Mouse (Mus musculus) myocyte (in vitro differentiated cells): ENCODE data around the gene Pcyox1. TPM values are rescaled to one million over a fixed set of nuclear protein-coding genes. Genes with fewer than 3 reads are reported as not detected.
"Not testable (repeated sequence)": the region's sequence is repeated elsewhere in the genome, so short reads cannot be mapped to it uniquely, and the experiment has no call there.

Source experiments
- H3K27me3 ChIP-seq: one replicate; pipeline ENCODE4 v1.6.1; 2011; ENCODE audit not compliant: control insufficient read depth, insufficient read depth, insufficient read length
- H3K36me3 ChIP-seq: one replicate; pipeline ENCODE4 v1.6.1; 2011; ENCODE audit not compliant: control insufficient read depth, insufficient read depth
- H3K4me2 ChIP-seq: one replicate; pipeline ENCODE4 v1.6.1; 2011; ENCODE audit warnings: low read depth, control low read depth
- H3K4me3 ChIP-seq: one replicate; pipeline ENCODE4 v1.5.1; 2011; ENCODE audit warnings: mild to moderate bottlenecking, control low read depth, moderate library complexity
- H3K79me2 ChIP-seq: one replicate; pipeline ENCODE4 v1.6.1; 2011; ENCODE audit not compliant: control insufficient read depth, insufficient read depth
- H3ac ChIP-seq: one replicate; pipeline ENCODE4 v1.6.1; 2011; ENCODE audit not compliant: control insufficient read depth, insufficient read length
- CEBPB ChIP-seq: IDR thresholded peaks from 2 replicates; pipeline ENCODE4 v1.6.1; 2011; ENCODE audit warnings: mild to moderate bottlenecking, moderate library complexity; ENCODE audit not compliant: poor library complexity, insufficient read depth, severe bottlenecking
- E2F4 ChIP-seq: IDR thresholded peaks from one replicate; pipeline ENCODE4 v1.6.1; 2011; ENCODE audit warnings: mild to moderate bottlenecking, control low read depth, moderate library complexity; ENCODE audit not compliant: insufficient read depth
- MAX ChIP-seq: IDR thresholded peaks from one replicate; pipeline ENCODE4 v1.6.1; 2011; ENCODE audit warnings: low read depth, mild to moderate bottlenecking, control low read depth
- MYOD1 ChIP-seq, 3 experiments: IDR thresholded peaks; one replicate each; pipeline ENCODE4 v1.6.1; 2011; ENCODE audit warnings: control low read depth in 2 of 3, low read depth in 2 of 3, mild to moderate bottlenecking in 2 of 3, moderate library complexity in 1 of 3; ENCODE audit not compliant: insufficient read length in 2 of 3, control insufficient read depth in 1 of 3
- MYOG ChIP-seq, 3 experiments: IDR thresholded peaks; one replicate each; pipeline ENCODE4 v1.6.1; 2011; ENCODE audit warnings: control low read depth in 2 of 3, low read depth in 2 of 3, mild to moderate bottlenecking in 2 of 3; ENCODE audit not compliant: insufficient read length in 2 of 3, control insufficient read depth in 1 of 3, insufficient read depth in 1 of 3
- POLR2A ChIP-seq: IDR thresholded peaks from one replicate; pipeline ENCODE4 v1.6.1; 2011; ENCODE audit warnings: low read depth, mild to moderate bottlenecking, control low read depth, moderate library complexity; ENCODE audit not compliant: insufficient read length
- POLR2AphosphoS2 ChIP-seq: IDR thresholded peaks from one replicate; pipeline ENCODE4 v1.6.1; 2011; ENCODE audit warnings: low read depth, control low read depth; ENCODE audit not compliant: insufficient read length
- REST ChIP-seq: IDR thresholded peaks from one replicate; pipeline ENCODE4 v1.6.1; 2011; ENCODE audit warnings: mild to moderate bottlenecking, control low read depth, moderate library complexity; ENCODE audit not compliant: insufficient read depth, insufficient read length
- SRF ChIP-seq: IDR thresholded peaks from one replicate; pipeline ENCODE4 v1.6.1; 2011; ENCODE audit warnings: low read depth; ENCODE audit not compliant: control insufficient read depth, insufficient read length
- TCF12 ChIP-seq: IDR thresholded peaks from one replicate; pipeline ENCODE4 v1.6.1; 2011; ENCODE audit warnings: mild to moderate bottlenecking, control low read depth; ENCODE audit not compliant: poor library complexity, insufficient read depth, severe bottlenecking
- TCF3 ChIP-seq: IDR thresholded peaks from one replicate; pipeline ENCODE4 v1.6.1; 2011; ENCODE audit warnings: low read depth, control low read depth; ENCODE audit not compliant: insufficient read length
- USF1 ChIP-seq: IDR thresholded peaks from one replicate; pipeline ENCODE4 v1.6.1; 2011; ENCODE audit warnings: low read depth, mild to moderate bottlenecking, control low read depth, moderate library complexity
- polyA plus RNA-seq: library from polyadenylated mRNA; unstranded; fragments of >200 nt; fragmentation: generic; extraction: Trizol; gene quantifications from one replicate; pipeline ENCODE4 v1.2.1, GENCODE M21; 2012; ENCODE audit warnings: missing spikeins

The Pcyox1 gene
- polyA plus RNA-seq, 1 experiment: 25.1 TPM

GRCm38 (mm10) chr6:86356956-86357355, 40.0 kb downstream of the Pcyox1 start:
- H3K4me3 ChIP-seq: no peak overlapping the region
- no peak overlapping the region for H3ac ChIP-seq
- no peak overlapping the region for H3K4me2 ChIP-seq
- no peak for TF ChIP-seq TCF3
- no peak for TF ChIP-seq TCF12
- no peak for TF ChIP-seq MYOD1 (IDR thresholded peaks at IDR 0.05; ENCODE audit: control insufficient read depth in 1 of 3, insufficient read length in 2 of 3, low read depth in 2 of 3)
- TF ChIP-seq SRF: no peak
- no peak for TF ChIP-seq MYOG (IDR thresholded peaks at IDR 0.05; ENCODE audit: control insufficient read depth in 1 of 3, insufficient read depth in 1 of 3, insufficient read length in 2 of 3, low read depth in 2 of 3)
- no peak for TF ChIP-seq USF1
- no peak for TF ChIP-seq POLR2AphosphoS2
- TF ChIP-seq CEBPB: no peak
- no peak for TF ChIP-seq REST
- no peaks in the 10 kb centered on the region for H3K79me2 ChIP-seq
- H3K36me3 ChIP-seq: no peaks in the 10 kb centered on the region
- H3K27me3 ChIP-seq: peaks cover 19% of the 10 kb centered on the region

GRCm38 (mm10) chr6:86354948-86355347, 42.0 kb downstream of the Pcyox1 start:
- no peak for TF ChIP-seq REST
- TF ChIP-seq USF1: no peak
- no peak for TF ChIP-seq POLR2AphosphoS2
- Histone ChIP-seq H3K27me3 (peaks cover 22% of the 10 kb centered on the region), H3K4me2 (no peak overlapping the region), H3K79me2 (no peaks in the 10 kb centered on the region), H3ac (no peak overlapping the region), H3K36me3 (no peaks in the 10 kb centered on the region), H3K4me3 (no peak overlapping the region)

GRCm38 (mm10) chr6:86349257-86349656, 47.7 kb downstream of the Pcyox1 start:
- Histone ChIP-seq H3K4me2 (no peak overlapping the region), H3K27me3 (peaks cover 6% of the 10 kb centered on the region), H3K36me3 (no peaks in the 10 kb centered on the region), H3K79me2 (no peaks in the 10 kb centered on the region), H3ac (no peak overlapping the region), H3K4me3 (no peak overlapping the region)
- TF ChIP-seq TCF12 (no peak), POLR2A (no peak), REST (no peak), MYOD1 (IDR thresholded peaks at IDR 0.05; ENCODE audit: control insufficient read depth in 1 of 3, insufficient read length in 2 of 3, low read depth in 2 of 3) (no peak), E2F4 (no peak), SRF (no peak), POLR2AphosphoS2 (no peak), MYOG (IDR thresholded peaks at IDR 0.05; ENCODE audit: control insufficient read depth in 1 of 3, insufficient read depth in 1 of 3, insufficient read length in 2 of 3, low read depth in 2 of 3) (no peak), TCF3 (no peak), CEBPB (no peak), MAX (no peak), USF1 (no peak)

- no peak overlapping the region for H3K4me2 ChIP-seq
- no peak overlapping the region for H3ac ChIP-seq
- TF ChIP-seq TCF12 (no peak), MAX (no peak), REST (no peak), MYOD1 (IDR thresholded peaks at IDR 0.05; ENCODE audit: control insufficient read depth in 1 of 3, insufficient read length in 2 of 3, low read depth in 2 of 3) (no peak), E2F4 (no peak), POLR2A (no peak), TCF3 (no peak), CEBPB (no peak), MYOG (IDR thresholded peaks at IDR 0.05; ENCODE audit: control insufficient read depth in 1 of 3, insufficient read depth in 1 of 3, insufficient read length in 2 of 3, low read depth in 2 of 3) (no peak), USF1 (no peak), POLR2AphosphoS2 (no peak), SRF (no peak)
- no peaks in the 10 kb centered on the region for H3K27me3 ChIP-seq
- no peaks in the 10 kb centered on the region for H3K79me2 ChIP-seq
- no peak overlapping the region for H3K4me3 ChIP-seq
- no peaks in the 10 kb centered on the region for H3K36me3 ChIP-seq
Measured at GRCm38 (mm10) chr6:86346063-86346462, 50.9 kb downstream of the Pcyox1 start.

- H3K36me3 ChIP-seq: no peaks in the 10 kb centered on the region
- no peak overlapping the region for H3ac ChIP-seq
- H3K79me2 ChIP-seq: no peaks in the 10 kb centered on the region
- H3K4me2 ChIP-seq: no peak overlapping the region
- H3K4me3 ChIP-seq: no peak overlapping the region
- TF ChIP-seq CEBPB (no peak), SRF (no peak), TCF3 (no peak), POLR2A (no peak), POLR2AphosphoS2 (no peak), REST (no peak), USF1 (no peak), MYOD1 (IDR thresholded peaks at IDR 0.05; ENCODE audit: control insufficient read depth in 1 of 3, insufficient read length in 2 of 3, low read depth in 2 of 3) (no peak), E2F4 (no peak), MYOG (IDR thresholded peaks at IDR 0.05; ENCODE audit: control insufficient read depth in 1 of 3, insufficient read depth in 1 of 3, insufficient read length in 2 of 3, low read depth in 2 of 3) (no peak), MAX (no peak), TCF12 (no peak)
- H3K27me3 ChIP-seq: no peaks in the 10 kb centered on the region
Measured at GRCm38 (mm10) chr6:86343656-86344055, 53.3 kb downstream of the Pcyox1 start.

- H3K4me2 ChIP-seq, H3ac ChIP-seq, H3K79me2 ChIP-seq, H3K36me3 ChIP-seq, H3K4me3 ChIP-seq, H3K27me3 ChIP-seq: not testable (repeated sequence)
Measured at GRCm38 (mm10) chr6:86336340-86336739, 60.6 kb downstream of the Pcyox1 start.
